Mouse (Mus musculus) MEL (cell line): ENCODE data around the gene Cnfn. TPM values are rescaled to one million over a fixed set of nuclear protein-coding genes. Genes with fewer than 3 reads are reported as not detected.

Experiments
- DNase-seq: peaks from one replicate; pipeline ENCODE4 v3.0.0; 2011; ENCODE audit warnings: low read depth, low spot score
- H3K27ac ChIP-seq: 2 replicates; pipeline ENCODE4 v1.5.1; 2012; ENCODE audit warnings: low read depth, mild to moderate bottlenecking, control low read depth, low read length, moderate library complexity; ENCODE audit not compliant: control insufficient read depth
- H3K27me3 ChIP-seq, 2 experiments: fragments of 150-350 bp in 1 of 2; sonication (generic) in 1 of 2; 2 replicates each; pipeline ENCODE4 v1.6.1; 2012; ENCODE audit warnings: low read length in 2 of 2, mild to moderate bottlenecking in 2 of 2, improper control_type of control experiment in 1 of 2, moderate library complexity in 1 of 2; ENCODE audit not compliant: insufficient read depth in 2 of 2, control insufficient read depth in 1 of 2
- H3K36me3 ChIP-seq, 2 experiments: 2 replicates each; pipeline ENCODE4 v1.6.1; 2012 to 2014; ENCODE audit warnings: low read length in 2 of 2, improper control_type of control experiment in 1 of 2, inconsistent platforms in 1 of 2, mild to moderate bottlenecking in 1 of 2; ENCODE audit not compliant: insufficient read depth in 2 of 2, control insufficient read depth in 1 of 2
- H3K4me1 ChIP-seq, 2 experiments: fragments of 150-350 bp in 1 of 2; sonication (generic) in 1 of 2; 2 replicates each; pipeline ENCODE4 v1.6.1; 2012; ENCODE audit warnings: low read length in 2 of 2, improper control_type of control experiment in 1 of 2, mild to moderate bottlenecking in 1 of 2; ENCODE audit not compliant: insufficient read depth in 2 of 2, control insufficient read depth in 1 of 2
- H3K4me3 ChIP-seq, 2 experiments: fragments of 150-350 bp in 1 of 2; sonication (generic) in 1 of 2; 2 replicates each; pipeline ENCODE4 v1.5.1; 2012; ENCODE audit warnings: low read depth in 2 of 2, low read length in 2 of 2, mild to moderate bottlenecking in 2 of 2, moderate library complexity in 2 of 2, control low read depth in 1 of 2, improper control_type of control experiment in 1 of 2; ENCODE audit not compliant: control insufficient read depth in 1 of 2, insufficient read depth in 1 of 2
- H3K79me2 ChIP-seq: 2 replicates; pipeline ENCODE4 v1.6.1; 2012; ENCODE audit warnings: mild to moderate bottlenecking, low read length, moderate library complexity; ENCODE audit not compliant: control insufficient read depth, poor library complexity, insufficient read depth
- H3K9ac ChIP-seq: 2 replicates; pipeline ENCODE4 v1.6.1; 2012; ENCODE audit warnings: low read depth, mild to moderate bottlenecking, control low read depth, low read length, moderate library complexity; ENCODE audit not compliant: control insufficient read depth, poor library complexity, severe bottlenecking
- H3K9me3 ChIP-seq: fragments of 150-350 bp; sonication (generic); replicated peaks from 2 replicates; pipeline ENCODE4 v1.6.1; 2012; ENCODE audit warnings: mild to moderate bottlenecking, low read length, improper control_type of control experiment, moderate library complexity; ENCODE audit not compliant: insufficient read depth
- CHD2 ChIP-seq: IDR thresholded peaks from 2 replicates; pipeline ENCODE4 v1.6.1; 2011; ENCODE audit warnings: low read length, improper control_type of control experiment
- MAFK ChIP-seq: IDR thresholded peaks from 2 replicates; pipeline ENCODE4 v1.6.1; 2011; ENCODE audit warnings: low read depth, mild to moderate bottlenecking, low read length, improper control_type of control experiment, borderline replicate concordance
- MEF2A ChIP-seq: IDR thresholded peaks from 2 replicates; pipeline ENCODE4 v1.6.1; 2014; ENCODE audit warnings: low read depth, mild to moderate bottlenecking, inconsistent platforms, low read length, improper control_type of control experiment; ENCODE audit not compliant: poor library complexity, insufficient replicate concordance, severe bottlenecking; ENCODE audit errors: extremely low read depth
- MYC ChIP-seq: IDR thresholded peaks from 2 replicates; pipeline ENCODE4 v1.6.1; 2011; ENCODE audit warnings: low read depth, mild to moderate bottlenecking, low read length, improper control_type of control experiment, moderate library complexity
- POLR2A ChIP-seq, 2 experiments: IDR thresholded peaks; 2 replicates each; pipeline ENCODE4 v1.6.1; 2011 to 2012; ENCODE audit warnings: low read length in 2 of 2, mild to moderate bottlenecking in 2 of 2, control low read depth in 1 of 2, improper control_type of control experiment in 1 of 2, low read depth in 1 of 2, moderate library complexity in 1 of 2; ENCODE audit not compliant: control insufficient read depth in 1 of 2, insufficient read depth in 1 of 2, poor library complexity in 1 of 2
- RAD21 ChIP-seq: IDR thresholded peaks from 2 replicates; pipeline ENCODE4 v1.6.1; 2011; ENCODE audit warnings: mild to moderate bottlenecking, low read depth, low read length, improper control_type of control experiment
- SIN3A ChIP-seq: IDR thresholded peaks from 2 replicates; pipeline ENCODE4 v1.6.1; 2012; ENCODE audit warnings: low read length, improper control_type of control experiment, inconsistent platforms
- polyA plus RNA-seq, 2 experiments: library from polyadenylated mRNA; stranded (reverse) in 1 of 2; unstranded in 1 of 2; fragments of >175 nt in 1 of 2; fragments of >200 nt in 1 of 2; gene quantifications; 2 replicates each; pipeline versions ENCODE4 v1.2.1 to v1.2.4; 2012; ENCODE audit warnings: low replicate concordance in 2 of 2, low read depth in 1 of 2; ENCODE audit not compliant: insufficient read length in 2 of 2, insufficient read depth in 1 of 2, missing spikeins in 1 of 2
- total RNA-seq: library from RNA; depleted of rRNA; stranded (reverse); fragments of 300-350 nt; gene quantifications from 2 replicates; pipeline ENCODE4 v1.2.3, GENCODE M21; 2012; rRNA removed

Cnfn gene
- total and polyA plus RNA-seq, 3 experiments, result not detected

DNA sequence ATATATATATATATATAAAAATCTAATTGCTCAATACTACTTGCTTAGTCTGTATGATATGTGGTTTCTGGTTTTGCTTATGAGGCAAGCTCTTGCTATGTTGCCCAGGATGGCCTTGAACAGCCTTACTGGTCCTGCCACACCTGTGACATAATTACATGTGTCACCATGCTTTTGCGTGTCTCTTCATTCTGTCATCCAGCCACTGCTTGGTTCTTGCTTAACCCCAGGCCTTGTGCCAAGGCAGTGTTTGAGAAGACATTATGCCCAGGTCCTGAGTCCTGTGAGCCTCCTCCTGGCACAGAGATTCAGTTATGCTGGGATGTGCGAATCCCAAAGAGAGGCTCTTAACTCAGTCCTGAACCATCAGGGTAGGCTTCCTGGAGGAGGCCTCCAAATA is 46.3 kb downstream of the Cnfn start:
- Histone ChIP-seq H3K4me1 (no peaks in the 10 kb centered on the region), H3K4me3 (no peak overlapping the region), H3K27me3 (no peaks in the 10 kb centered on the region), H3K79me2 (no peaks in the 10 kb centered on the region; the same call in none of the 2 replicates), H3K36me3 (no peaks in the 10 kb centered on the region), H3K9me3 (no peaks in the 10 kb centered on the region), H3K27ac (no peak overlapping the region), H3K9ac (no peak overlapping the region)
- no peak for DNase-seq
- TF ChIP-seq CHD2, result no peak
- TF ChIP-seq RAD21, result no peak
- TF ChIP-seq SIN3A, result no peak
- no peak for TF ChIP-seq POLR2A (IDR thresholded peaks at IDR 0.05; ENCODE audit: control insufficient read depth in 1 of 2, insufficient read depth in 1 of 2, low read depth in 1 of 2, low read length in 2 of 2, poor library complexity in 1 of 2)
- TF ChIP-seq MAFK, result no peak
- no peak for TF ChIP-seq MYC

GRCm38 (mm10) chr7:25322058-25322484 is 47.5 kb downstream of the Cnfn start:
- Histone ChIP-seq H3K4me1 (0 out of 4 replicates have a peak, but pooled peaks cover 0 to 6% of the 10 kb centered on the region in 2 experiments), H3K27ac (no peak overlapping the region), H3K9me3 (no peaks in the 10 kb centered on the region), H3K9ac (no peak overlapping the region), H3K27me3 (no peaks in the 10 kb centered on the region), H3K79me2 (peaks cover 6% of the 10 kb centered on the region), H3K4me3 (no peak overlapping the region), H3K36me3 (peaks cover 0 to 3% of the 10 kb centered on the region in 2 experiments; a peak in 2 of 4 replicates)
- TF ChIP-seq MEF2A, result no peak
- no peak for DNase-seq

Other genes with a start within 250 kb of the Cnfn start
- 0.73 and 0.75 TPM in 2 replicates for gene Pou2f2, start 190.0 kb downstream of the Cnfn start, total RNA-seq
- gene Pou2f2, start 190.0 kb downstream of the Cnfn start, polyA plus RNA-seq, result 1 to 10 TPM in 1 of 2 experiments, not detected in 1; 6.4 TPM
- 25.2 and 28.2 TPM in 2 replicates for gene Dedd2, start 149.1 kb downstream of the Cnfn start, total RNA-seq
- gene Dedd2, start 149.1 kb downstream of the Cnfn start, polyA plus RNA-seq, result 10 to 100 TPM in 1 of 2 experiments, not detected in 1; 36.6 TPM
- 8.4 and 9.5 TPM in 2 replicates for gene Zfp526, start 148.3 kb downstream of the Cnfn start, total RNA-seq
- gene Zfp526, start 148.3 kb downstream of the Cnfn start, polyA plus RNA-seq, result 10 to 100 TPM in 1 of 2 experiments, not detected in 1; 14.8 TPM
- 59.8 and 61.5 TPM in 2 replicates for gene Gsk3a, start 131.9 kb downstream of the Cnfn start, total RNA-seq
- 100 to 1,000 TPM in 1 of 2 experiments, 10 to 100 TPM in 1; 86.6 to 149 TPM for gene Gsk3a, start 131.9 kb downstream of the Cnfn start, polyA plus RNA-seq
- gene Erf, start 119.0 kb downstream of the Cnfn start, total RNA-seq, result 18.4 and 24.6 TPM in 2 replicates
- 10 to 100 TPM in 1 of 2 experiments, not detected in 1; 33.2 TPM for gene Erf, start 119.0 kb downstream of the Cnfn start, polyA plus RNA-seq
- 56.6 and 57.2 TPM in 2 replicates for gene Cic, start 102.0 kb downstream of the Cnfn start, total RNA-seq
- 100 to 1,000 TPM; 157 TPM for gene Cic, start 102.0 kb downstream of the Cnfn start, polyA plus RNA-seq
- 85.1 and 85.6 TPM in 2 replicates for gene Pafah1b3, start 71.7 kb downstream of the Cnfn start, total RNA-seq
- 100 to 1,000 TPM; 110 to 180 TPM for gene Pafah1b3, start 71.7 kb downstream of the Cnfn start, polyA plus RNA-seq
- gene Prr19, start 68.3 kb downstream of the Cnfn start, total RNA-seq, result not detected in 2 replicates
- gene Prr19, start 68.3 kb downstream of the Cnfn start, polyA plus RNA-seq, result under 1 TPM in 1 of 2 experiments, not detected in 1; 0.11 TPM
- gene Tmem145, start 63.6 kb downstream of the Cnfn start, total RNA-seq, result not detected in 2 replicates
- gene Tmem145, start 63.6 kb downstream of the Cnfn start, polyA plus RNA-seq, result not detected
- 12.7 and 13.1 TPM in 2 replicates for gene Megf8, start 52.6 kb downstream of the Cnfn start, total RNA-seq
- gene Megf8, start 52.6 kb downstream of the Cnfn start, polyA plus RNA-seq, result 10 to 100 TPM in 1 of 2 experiments, not detected in 1; 22.0 TPM
- 4.1 and 4.5 TPM in 2 replicates for gene Lipe, start 29.0 kb upstream of the Cnfn start, total RNA-seq
- 10 to 100 TPM in 1 of 2 experiments, not detected in 1; 15.4 TPM for gene Lipe, start 29.0 kb upstream of the Cnfn start, polyA plus RNA-seq
- gene Cxcl17, start 43.2 kb upstream of the Cnfn start, total RNA-seq, result not detected in 2 replicates
- gene Cxcl17, start 43.2 kb upstream of the Cnfn start, polyA plus RNA-seq, result not detected
- 0.27 and 0.46 TPM in 2 replicates for gene Ceacam1, start 107.9 kb upstream of the Cnfn start, total RNA-seq
- 1 to 10 TPM in 1 of 2 experiments, not detected in 1; 1.5 TPM for gene Ceacam1, start 107.9 kb upstream of the Cnfn start, polyA plus RNA-seq
- 0.07 TPM in 1 of 2 replicates, not detected in the other for gene Ceacam2, start 170.1 kb upstream of the Cnfn start, total RNA-seq
- gene Ceacam2, start 170.1 kb upstream of the Cnfn start, polyA plus RNA-seq, result under 1 TPM in 1 of 2 experiments, not detected in 1; 0.13 TPM
- not detected in 2 replicates for gene Erich4, start 246.2 kb upstream of the Cnfn start, total RNA-seq
- gene Erich4, start 246.2 kb upstream of the Cnfn start, polyA plus RNA-seq, result not detected
- gene Dmac2, start 249.7 kb upstream of the Cnfn start, total RNA-seq, result 12.4 and 14.8 TPM in 2 replicates
- gene Dmac2, start 249.7 kb upstream of the Cnfn start, polyA plus RNA-seq, result 10 to 100 TPM in 1 of 2 experiments, not detected in 1; 32.8 TPM